Mouse (Mus musculus) frontal cortex, postnatal 25 days (tissue): ENCODE data around the gene Ttc34.
A peak's percentile ranks its signal among the peaks of the same experiment; 100 is the strongest.

Experiments used
- DNase-seq, 2 experiments: peaks; one replicate each; pipeline ENCODE4 v3.0.0; 2022; ENCODE audit warnings: low spot score in 2 of 2

Gene Ttc34

DNA sequence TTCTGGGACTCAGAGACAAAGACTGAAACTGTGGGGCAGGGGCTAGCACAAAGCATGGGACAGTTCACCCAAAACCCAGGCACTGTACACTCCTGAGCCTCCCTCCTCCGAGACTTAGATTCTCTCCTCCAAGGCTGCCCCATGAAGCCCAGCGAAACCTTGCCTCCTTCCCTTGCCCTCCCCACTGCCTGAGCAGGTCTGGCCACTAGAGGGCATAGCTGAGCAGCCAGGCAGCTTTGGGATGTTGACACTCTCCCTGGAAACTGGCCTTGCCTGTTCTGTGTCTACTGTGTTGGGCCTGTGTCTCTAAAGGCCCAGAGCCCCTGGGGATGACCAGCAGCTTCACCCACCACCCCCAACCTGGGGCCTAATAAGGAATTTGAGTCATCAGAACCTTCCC, at the start of gene Ttc34:
Gene Ttc34 (plus strand): TSS at position 290 of the 400 bp plus-strand sequence.
- peak; percentile 37 to 41 for DNase-seq

DNA sequence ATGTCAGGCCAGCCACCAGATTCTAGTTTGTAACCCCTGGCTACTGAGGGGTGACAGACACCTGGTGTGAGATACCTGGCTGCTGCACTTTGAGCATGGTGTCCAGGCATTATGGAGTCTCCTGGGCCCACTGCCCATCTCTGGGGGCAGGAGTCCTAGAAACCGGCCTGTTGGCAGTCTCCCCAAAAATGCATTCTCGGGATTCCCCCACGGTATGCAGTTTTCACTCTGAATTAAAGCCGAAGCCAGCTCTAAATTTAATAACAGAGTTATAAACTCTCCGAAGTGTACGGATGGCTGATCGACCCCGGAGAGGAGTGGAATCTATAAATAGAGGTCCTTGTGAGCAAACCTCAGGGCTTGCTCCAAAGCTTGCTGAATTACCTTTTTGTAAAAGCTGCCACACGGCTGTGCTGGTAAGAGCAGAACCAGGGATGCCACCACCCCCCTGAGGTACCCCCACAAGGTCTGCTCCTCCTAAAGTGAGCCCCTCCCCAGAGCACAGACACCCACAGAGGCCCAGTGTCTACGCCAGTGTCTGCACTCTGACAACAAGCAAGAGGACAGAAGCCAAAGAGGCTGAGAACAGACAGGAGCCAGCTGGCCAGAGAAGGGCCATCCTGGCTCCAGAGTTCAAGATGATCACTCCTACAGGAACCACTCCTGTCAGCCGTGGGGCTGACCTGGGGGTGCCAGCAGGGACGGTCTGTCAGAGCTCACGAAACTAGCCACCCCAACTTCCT, 49.1 kb upstream of the Ttc34 start:
- no peak for DNase-seq

DNA sequence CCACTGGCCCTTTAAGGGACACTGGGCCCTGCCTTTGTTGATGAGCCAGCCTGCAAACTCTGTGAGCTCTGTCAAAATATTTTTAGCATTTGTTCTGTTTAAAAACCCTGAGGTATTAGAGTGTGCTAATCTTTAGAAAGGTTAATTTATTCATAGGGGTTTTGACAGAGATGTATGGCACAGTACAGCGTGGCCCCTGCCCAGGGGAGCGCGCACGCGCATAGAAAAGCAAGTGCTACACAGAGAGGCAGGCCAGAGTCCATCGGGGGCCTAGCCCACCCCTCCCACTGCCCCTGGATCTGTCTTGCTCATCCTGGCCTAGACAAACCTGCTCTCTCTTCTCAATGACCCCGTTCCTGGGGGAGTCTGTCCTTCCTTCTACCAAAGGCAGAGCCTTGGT, 45.4 kb upstream of the Ttc34 start:
- DNase-seq, result no peak

DNA sequence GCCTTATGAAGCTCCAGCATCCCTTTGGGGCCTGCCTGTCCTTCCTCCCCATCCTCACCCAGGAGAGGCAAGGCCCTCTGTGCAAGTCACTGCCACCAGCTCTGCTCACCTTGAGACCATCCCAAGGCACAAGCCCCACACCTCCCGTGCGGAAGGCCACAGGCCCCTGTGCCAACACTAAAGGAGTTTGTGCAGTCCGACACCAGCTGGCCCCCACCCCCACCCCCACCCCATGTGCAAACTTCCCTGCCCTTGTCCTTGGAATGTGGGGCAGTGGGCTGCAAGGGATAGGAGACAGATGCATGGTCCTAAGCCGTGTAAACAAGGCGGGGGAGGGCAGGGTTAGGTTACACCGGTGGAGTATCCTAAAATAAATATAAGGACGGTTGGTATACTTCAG, 43.8 kb upstream of the Ttc34 start:
- DNase-seq, result no peak

DNA sequence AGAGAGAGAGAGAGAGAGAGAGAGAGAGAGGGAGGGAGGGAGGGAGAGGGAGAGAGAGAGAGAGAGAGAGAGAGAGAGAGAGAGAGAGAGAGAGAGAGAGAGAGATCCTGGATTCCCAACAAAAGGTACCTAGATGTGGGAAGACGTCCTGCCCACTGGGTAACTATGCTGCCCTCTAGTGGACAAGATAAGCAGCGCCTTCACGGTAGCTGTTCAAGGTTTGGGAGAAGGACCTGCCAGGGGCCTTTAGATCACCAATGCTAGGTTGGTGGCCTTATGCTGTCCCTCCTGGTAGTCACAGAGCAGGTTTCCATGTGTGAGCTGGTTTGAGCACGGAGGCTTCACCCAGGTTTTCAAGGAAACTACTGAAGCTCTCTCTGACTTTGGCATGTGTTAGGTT, 39.4 kb upstream of the Ttc34 start:
- peak; percentile 26 to 38 for DNase-seq

DNA sequence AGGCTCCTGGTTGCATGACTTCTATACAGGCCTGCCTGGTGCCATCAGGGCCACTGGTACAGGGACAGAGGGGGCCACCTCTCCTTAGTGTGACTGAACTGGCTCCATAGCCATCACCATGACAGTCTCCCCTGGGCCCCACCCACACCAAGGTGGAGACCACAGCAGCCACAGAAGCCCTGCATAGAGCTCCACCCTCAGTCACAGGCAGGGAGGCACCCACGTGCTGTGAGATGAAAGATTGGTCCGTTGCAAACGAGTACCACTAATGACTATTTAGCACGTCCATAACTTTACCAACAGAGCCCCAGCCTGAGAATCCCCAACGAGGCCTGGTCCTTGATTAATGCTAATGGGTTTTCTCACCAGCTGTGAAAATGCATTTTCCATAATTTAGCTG, 36.7 kb upstream of the Ttc34 start:
- no peak for DNase-seq

DNA sequence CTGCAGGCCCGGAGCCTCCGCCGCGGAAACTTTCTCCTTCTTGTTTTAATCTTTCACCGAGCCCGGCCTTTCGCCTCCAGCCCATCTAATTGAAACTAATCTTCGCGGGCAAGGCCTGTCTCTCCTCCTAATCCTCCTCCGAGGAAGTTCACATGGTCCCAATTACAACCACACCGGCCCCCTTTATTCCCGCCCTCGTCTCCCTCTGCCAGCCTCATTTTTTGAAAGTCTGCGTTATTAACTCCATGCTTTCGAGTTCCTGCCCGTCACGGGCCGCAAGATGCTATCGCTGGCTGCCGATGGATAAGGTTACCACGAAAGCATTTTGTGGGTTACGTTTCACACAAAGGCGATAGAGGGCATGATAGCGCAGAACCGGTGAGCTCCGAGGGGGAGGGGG, 35.0 kb upstream of the Ttc34 start:
- no peak for DNase-seq

DNA sequence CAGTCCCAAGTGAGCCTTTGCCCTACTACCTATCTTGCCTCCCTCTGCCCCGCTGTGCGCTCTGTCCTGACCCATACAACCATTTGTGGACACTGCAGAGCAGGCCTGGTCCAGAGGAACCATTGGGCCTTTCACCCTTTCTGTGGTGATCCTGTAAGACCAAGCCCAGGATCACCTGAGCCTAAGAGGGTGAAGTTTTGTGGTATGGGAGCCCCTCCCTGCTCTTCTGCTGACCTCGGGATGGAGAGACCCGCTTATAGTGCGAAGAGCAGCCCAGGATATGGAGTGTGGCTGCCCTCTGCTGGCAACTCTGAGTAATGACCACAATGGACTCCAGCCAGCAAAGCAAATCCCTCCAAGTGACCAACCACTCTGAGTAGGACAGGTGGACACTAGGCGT, 11.6 kb upstream of the Ttc34 start:
- DNase-seq, result peak in 1 of 2 experiments; percentile 32

DNA sequence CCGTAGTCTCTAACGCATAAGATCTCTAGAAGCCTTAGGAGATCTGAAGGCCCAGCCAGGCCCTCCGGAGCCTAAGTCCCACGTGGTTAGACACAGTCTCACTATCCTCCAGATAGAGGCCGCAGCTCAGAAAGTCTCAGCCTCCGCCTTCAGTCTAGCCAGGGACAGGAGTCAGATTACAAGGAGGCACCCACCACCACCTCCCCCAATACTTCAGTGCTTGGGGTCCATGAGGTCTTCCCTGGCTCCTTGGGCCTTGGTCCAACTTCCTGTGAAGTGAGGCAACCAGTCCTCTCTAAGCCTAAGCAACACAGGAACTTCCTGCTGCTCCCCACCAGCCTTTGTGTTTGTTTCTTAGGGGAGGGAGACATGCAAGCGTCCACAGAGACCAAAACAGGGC, 11.0 kb upstream of the Ttc34 start:
- no peak for DNase-seq

DNA sequence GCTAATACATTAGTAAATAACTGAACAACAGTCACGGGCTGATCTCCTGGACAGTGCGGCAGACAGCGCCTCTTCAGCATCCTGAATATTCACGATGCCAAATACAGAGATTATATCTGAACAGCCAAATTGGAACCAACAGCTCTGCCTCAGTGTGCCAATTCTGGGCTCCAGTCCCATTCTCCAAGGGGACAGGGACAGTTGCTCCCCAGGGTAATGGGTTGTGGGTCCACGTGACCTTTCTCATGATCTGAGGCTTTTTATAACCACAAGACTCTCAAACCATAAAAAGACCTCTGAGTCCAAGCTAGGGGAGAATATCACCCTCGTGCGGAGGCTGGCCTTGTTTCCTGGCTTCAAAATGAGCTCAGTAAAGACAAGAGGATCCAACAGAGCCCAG, 10.1 kb upstream of the Ttc34 start:
- DNase-seq, result no peak

DNA sequence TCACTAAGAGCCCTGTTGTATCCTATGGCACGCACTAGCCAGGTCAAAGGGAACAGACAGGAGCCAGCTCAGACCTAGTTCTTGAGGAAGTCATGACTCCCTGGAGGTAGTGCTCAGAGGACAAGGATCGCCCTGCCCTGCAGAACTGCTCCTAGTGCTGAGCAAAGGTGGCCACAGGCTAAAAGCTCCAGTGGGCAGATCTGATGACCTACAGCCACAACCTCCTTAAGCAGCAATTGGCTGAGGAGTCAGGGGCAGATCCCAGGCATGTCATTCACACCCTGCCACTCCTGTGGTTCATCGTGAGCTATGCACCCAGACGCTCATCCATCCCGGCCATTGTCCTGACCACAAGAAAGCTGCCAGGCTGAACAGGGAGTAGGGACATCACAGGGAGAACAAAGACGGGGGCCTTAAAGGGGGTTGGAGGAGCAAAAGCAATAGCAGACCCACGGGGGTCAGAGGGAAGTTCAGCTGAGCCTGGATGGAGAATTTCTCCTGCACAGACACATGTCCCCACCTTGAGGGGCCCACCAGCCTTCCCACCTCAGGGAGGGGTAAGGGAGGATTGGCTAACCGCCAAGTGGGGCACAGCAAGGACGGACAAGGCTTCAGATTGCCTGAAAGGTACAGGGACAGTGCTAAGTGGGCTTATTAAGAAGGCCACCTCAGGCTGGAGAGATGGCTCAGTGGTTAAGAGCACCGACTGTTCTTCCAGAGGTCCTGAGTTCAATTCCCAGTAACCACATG, 9.2 kb upstream of the Ttc34 start:
- DNase-seq, result no peak

DNA sequence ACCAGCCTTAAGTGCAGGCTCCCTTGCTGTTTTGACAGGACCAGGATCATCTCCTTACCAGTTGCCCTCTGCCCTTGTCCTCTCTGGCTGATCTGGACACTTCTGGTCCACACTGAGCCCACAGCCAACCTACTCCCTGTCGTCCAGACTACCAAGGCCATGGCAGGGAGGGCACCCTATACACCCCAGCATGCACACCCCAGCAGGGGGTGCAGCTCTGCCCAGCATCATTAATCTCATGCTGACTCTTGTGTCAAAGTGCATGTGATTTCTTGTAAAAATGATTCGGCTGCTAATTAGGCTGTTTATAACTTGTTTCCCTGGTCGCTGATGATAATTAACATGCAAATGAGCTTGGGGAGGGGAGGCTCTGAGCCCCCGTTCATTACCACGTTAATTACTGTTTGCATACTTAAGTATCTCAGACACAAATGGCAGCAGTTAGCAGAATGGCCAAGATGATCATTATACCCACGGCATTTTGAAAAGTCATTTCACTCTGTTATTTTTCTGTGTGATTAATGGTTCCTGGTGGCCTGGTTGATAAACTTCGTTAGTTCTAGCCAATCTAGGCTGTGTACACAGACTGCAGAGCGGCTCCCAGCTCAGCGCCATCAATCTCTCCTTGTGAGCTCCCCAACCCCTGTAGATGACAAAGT, 5.2 kb upstream of the Ttc34 start:
- no peak for DNase-seq

DNA sequence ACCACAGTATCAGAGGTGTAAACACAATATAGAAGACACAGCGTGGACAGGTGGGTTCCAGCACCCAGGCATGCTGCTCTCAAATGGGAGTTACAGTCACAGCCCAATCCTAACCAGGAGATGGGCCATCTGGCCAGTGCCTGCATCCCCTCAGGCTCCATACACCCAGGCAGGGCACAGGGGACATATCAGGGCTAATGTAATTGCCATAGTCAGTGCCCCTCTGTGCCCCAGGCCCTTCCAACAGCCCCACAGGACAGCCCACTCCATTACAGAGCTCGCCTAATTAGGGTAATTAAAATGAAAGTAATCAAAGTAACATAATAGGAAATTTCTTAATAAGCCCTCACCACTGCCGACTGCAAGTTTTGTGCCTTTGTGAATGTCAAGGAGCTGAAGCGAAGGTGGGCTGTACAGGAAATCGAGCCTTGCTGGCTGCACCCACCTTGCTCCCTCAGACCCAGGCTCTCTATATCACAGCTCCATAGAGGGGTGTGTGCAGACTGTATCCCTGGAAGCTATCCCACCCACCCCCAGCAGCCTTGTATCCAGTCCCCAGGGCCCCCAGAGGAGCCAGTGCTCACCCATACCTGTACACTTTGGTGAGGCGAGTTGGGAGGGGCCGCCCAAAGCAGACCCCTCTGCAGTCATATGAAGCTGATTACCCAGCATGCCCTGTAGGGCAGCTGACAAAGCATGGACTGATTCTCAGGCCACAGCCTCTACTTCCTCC, 910 bp upstream of the Ttc34 start:
- DNase-seq, result no peak

DNA sequence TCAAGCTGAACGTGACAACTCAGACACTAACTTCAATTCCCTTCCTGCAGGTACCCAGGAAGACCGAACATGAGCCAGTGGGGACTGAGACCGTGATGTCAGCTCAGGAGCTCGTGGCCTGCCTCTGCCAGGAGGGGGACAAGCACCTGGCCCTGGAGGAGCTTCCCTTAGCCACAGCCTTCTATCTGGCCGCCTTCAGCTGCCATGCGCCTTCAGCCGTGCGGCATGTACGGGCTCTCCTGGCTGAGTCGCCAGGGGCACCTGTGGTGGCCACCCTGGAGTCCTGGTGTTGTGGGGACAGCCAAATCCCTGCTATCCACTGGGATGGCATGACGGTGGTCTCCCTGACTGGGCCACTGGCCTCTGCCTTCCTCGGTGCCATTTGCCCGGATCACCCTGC, 1.5 kb downstream of the Ttc34 start:
- DNase-seq, result no peak

DNA sequence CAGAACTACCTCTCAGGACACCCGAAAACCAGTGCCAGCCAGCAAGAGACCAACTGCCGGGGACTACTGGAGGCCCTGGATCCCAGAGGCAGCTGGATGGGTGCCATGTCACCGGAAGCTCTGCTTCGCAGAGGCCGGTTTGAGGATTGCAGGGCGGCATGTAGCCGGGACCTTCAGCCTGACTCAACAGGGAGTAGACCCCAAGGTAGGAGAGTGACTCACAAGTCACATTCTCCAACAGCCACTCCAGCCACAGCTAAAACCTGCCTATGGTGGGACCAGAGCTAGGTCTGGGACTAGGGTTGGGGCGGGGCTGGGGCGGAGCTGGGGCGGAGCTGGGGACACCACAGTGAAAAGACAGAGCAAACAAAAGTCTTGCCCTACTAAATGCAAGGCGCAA, 2.1 kb downstream of the Ttc34 start:
- no peak for DNase-seq

DNA sequence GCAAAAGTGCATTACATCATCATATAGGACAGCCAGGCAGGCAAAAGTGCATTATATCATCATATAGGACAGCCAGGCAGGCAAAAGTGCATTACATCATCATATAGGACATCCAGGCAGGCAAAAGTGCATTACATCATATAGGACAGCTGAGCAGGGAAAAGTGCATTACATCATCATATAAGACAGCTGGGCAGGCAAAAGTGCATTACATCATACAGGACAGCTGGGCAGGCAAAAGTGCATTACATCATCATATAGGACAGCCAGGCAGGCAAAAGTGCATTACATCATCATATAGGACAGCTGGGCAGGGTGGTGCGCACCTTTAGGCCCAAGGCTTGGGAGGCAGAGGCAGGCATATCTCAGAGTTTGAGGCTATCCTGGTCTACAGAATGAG, 15.4 kb downstream of the Ttc34 start:
- no peak for DNase-seq

DNA sequence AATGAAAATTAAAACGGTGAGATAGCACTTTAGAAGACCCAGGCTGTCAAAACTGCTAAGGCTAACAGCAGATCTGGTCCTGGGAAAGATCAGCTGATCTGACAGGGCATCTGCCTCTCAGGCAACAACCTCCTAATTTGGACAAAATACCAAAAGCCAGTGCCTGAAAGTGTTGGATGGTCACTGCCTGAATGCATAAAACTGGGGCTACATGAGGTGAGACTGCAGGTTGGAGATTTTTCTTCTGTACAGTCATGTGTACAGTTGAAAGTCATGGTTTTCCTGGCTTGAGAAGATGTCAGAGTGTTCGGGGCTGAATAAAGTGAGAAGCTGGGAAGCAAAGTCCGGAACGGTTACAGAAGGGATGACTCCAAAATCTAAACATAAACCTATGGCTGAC, 16.6 kb downstream of the Ttc34 start:
- DNase-seq, result no peak

DNA sequence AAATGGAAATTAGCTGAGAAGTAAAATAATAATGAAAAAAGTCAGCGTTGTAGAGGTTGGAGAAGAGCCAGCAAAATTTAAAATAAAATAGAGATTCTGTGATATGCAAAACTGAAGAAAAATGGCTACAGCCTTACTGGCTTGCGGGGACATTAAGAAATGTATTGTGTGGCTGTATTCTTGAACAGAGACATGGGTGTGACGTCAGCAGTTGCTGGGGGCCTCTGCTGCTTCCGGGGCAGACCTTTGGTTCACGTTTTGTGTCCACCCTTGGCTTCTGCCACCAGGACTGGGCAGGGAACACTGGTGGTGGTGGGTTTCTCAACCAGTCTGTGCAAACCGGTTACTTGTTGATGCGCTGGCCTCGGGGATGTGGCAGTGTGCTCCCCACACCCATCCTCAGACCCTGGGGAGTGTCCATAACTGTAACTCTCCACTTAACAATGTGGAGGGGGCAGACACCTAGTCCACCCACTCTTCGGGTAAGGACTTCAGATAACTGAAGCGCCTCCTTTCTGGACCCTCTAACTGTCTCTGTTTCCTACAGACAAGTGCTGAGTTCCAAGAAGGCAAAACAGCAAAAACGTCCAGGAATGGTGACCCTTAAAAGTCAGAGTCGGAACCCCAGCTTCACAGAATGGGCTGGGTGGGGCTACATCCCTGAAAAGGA, 17.6 kb downstream of the Ttc34 start:
- peak in 1 of 2 experiments; percentile 3 for DNase-seq

DNA sequence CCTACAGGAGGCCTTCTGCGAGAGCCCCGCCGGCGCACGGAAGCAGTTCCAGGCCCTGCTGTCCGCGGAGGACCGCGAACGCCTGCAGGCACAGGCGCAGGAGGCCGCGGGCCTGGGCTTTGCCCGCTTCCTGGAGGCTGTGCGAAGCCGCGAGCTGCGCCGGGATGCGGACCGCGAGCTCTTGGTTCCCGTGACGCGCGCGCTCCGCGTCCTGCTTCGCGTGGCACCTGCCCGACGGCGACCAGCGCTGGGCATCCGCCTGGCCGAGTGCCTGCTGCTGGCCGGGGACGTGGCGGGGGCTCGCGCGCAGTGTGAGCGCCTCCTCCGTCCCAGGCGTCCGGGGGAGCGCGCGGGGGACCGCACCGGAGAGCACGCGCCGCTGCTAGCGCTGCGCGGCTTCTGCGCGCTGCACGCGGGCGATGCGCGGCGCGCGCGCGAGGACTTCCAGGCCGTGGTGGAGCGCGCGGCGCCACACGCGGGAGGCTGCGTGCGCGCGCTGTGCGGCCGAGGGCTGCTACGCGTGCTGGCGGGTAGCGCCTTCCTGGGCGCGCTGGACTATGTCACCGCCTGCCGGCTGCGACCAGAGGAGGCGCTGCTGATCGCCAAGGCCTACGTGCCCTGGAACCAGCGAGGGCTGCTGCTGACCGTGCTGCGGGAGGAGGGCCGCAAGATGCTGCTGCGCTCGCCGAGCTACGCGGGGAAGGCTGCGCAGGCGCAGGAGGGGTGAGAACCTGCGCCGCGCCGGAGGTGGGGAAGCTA, 18.6 kb downstream of the Ttc34 start:
- peak; percentile 71 to 80 for DNase-seq

DNA sequence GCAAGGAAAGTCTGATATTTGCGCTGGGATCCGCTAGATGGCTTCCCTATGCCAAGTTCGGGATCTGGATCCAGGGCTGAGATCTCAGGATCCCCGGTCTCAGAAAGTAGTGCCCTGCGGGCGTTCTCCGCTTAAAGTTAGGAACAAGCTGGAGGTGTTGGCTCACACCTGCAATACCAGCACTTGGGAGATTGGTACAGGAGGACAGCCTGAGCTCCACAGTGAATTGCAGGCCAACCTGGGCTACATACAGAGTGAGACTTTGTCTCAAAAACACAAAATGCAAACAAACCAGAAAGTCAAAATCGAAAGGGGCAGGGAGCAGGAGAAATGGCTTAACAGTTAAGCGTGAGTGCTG, 19.2 kb downstream of the Ttc34 start:
- DNase-seq, result no peak

DNA sequence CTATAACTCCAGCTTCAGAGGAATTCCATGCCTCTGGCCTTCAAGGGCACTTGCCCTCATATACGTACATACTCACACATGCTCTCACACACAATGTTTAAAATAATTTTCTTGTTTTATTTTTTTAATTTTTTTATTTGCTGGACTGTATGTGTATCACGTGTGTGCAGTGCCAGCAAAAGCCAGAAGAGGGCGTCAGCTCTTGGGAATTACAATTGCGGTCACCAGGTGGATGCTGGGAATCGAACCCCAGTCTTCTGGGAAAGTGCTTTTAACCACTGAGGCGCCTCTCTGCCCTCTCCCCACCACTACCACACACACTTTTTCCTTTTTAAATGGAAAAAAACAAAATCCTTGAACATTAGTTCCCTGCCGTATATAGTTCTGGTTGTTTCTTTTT, 19.6 kb downstream of the Ttc34 start:
- peak in 1 of 2 experiments; percentile 5 for DNase-seq
